Mouse (Mus musculus) 3134 (cell line): ENCODE measurements around the gene Krtap14.

ENCODE experiments used
- DNase-seq: peaks from one replicate; pipeline ENCODE4 v3.0.0-alpha.2; 2011; ENCODE audit warnings: low spot score; ENCODE audit not compliant: insufficient read length; ENCODE audit errors: extremely low read depth

The Krtap14 gene

DNA sequence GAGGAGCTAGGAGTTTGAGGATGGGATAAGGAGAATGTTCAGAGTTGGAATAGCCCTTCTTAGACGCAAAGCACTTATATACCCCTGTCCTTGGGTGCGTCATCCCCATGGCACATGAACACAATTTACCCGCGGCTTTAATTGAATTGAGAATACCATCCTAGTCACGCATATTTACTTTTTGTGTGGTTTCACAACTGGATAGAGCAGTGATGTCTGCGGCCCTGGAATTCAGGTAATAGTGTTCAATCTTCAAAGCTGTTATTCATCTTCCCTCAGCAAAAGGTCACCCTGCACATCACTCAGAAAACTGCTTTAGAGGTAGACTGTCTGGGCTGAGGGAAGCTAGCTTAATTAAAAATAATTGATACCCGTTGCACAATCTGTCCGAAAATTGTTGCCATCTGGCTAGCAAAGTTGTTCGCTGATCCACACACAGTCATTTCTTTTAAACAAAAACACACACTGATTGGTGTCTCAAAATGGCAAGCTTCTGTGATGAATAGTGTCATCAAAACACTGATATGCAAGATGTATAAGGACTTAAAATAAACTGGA, at the start of gene Krtap14:
Gene Krtap14 (minus strand): TSS at position 51 of the 558 bp plus-strand sequence.
- DNase-seq = no peak

DNA sequence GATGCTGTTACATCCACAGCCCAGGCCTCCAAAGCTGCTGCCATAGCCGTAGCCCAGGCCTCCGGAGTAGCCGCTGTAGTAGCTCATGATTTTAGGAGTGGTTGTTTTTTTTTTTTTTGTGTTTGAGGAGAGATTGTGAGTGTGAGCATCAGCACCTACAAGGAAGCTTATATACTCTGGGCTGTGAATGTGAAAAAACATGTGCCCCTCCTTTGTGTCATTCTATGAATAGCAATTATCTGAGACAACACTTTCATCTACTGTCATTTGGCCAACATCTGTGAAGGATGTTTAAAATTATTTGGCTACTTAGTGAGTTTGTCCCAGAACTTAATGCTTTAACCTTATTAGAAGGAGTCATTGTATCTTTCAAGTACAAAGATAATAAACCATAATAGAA, 48.2 kb upstream of the Krtap14 start, which contains the start of gene Krtap19-2:
Gene Krtap19-2 (minus strand): TSS at position 101 of the 400 bp plus-strand sequence.
- DNase-seq = no peak

DNA sequence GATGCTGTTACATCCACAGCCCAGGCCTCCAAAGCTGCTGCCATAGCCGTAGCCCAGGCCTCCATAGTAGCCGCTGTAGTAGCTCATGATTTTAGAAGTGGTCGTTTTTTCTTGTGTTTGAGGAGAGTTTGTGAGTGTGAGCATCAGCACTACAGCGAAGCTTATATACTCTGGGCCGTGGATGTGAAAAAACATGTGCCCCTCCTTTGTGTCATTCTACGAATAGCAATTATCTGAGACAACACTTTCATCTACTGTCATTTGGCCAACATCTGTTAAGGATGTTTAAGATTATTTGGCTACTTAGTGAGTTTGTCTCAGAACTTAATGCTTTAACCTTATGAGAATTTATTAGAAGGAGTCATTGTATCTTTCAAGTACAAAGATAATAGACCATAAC, 43.4 kb upstream of the Krtap14 start, which contains the start of gene Krtap19-1:
Gene Krtap19-1 (minus strand): TSS at position 101 of the 400 bp plus-strand sequence.
- no peak for DNase-seq

DNA sequence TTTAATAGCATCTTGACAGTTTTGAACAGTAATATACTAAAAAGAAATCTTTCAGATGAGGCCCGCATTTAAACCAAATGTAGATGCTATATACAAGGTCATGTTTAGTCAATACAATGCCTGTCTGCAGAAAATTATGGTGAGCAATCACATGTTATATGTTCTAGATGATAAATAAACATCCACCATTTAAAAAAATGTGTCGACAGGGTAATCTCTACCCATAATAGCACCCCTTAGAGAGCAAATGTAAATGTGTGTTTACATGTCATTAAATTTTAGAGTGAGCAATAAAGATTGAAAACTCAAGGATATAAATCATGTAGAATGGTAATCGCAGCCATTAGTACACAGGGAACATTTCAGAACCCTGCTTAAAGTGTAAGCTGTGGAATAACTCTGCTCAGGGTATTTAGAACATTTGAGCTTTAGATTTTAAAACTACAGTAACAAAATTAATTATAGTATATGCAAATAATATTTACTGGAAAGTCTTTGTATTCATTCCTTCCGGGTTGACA, 39.0 kb upstream of the Krtap14 start:
- no peak for DNase-seq

DNA sequence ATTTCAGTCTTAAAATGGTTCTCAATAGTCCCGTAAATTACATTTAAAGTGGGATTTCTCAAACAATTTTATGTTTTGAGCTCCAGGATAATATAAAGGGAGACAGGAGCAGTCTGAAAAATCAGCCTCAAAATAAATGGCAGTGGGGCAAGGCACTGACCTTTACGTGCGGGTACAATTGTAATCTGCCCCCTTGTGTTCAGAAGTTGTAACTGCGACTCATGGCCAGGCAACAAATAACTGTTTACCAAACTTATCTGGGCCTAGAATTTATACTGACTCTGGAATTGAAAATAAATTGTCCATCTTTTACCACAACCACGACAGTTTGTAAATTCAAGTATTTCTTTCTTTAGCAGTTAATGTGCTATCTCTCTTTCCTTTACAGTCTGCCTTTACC, 25.5 kb upstream of the Krtap14 start:
- no peak for DNase-seq

DNA sequence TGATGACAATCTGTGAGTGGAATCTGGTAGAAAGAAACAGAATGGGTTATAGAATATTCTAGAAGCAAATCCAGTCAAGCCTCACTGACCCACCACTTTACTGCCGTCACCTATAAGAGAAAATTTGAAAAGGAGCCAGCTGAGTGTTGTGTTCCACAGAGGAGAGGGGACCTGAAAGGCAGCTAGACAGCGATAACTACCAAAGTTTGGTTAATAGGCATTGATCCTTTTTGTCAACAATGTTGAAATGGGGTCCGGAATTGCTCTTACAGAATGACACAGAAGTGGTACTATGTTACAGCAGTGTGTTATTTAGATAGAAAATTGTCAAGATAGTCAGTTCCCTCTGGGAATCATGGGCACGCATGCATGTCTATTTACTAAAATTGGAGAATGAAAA, 22.6 kb upstream of the Krtap14 start:
- no peak for DNase-seq

DNA sequence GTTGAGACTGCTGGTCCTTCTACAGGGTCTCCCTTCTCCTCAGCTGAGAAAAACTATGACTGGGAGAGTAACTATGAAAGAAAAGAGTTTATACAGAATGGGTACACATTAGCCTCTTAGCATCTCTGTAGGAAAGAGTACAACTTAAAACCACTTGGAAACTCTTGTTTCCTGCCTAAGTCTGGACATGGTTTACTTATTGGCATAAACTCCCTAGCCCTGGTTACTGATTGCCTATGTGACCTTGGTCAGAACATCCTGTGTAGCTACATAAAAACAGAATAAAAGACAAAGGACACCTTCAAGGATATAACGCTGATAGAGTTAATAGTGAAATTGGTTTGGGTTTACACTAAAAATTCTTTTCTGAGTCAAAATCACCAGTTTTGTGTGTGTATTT, 21.4 kb upstream of the Krtap14 start:
- DNase-seq = no peak

DNA sequence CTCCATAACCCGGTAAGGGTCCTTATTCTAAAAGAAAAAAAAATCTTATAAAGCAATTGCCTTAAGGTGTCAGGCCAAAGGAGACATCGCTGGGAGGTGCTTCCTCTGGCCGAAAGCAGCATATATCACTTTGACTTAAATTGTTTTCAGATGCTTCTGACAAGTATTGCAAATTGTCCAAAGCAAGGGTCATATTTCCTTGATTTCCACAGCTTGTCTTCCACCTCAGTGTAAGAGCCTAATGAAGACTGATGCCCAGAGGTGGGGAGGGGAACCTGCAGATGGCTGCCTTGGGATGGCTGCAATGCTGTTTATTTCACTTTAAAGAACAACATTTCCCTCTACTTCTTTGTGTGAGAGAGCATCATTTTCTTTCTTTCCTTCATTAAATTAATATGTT, 1.0 kb upstream of the Krtap14 start:
- no peak for DNase-seq

DNA sequence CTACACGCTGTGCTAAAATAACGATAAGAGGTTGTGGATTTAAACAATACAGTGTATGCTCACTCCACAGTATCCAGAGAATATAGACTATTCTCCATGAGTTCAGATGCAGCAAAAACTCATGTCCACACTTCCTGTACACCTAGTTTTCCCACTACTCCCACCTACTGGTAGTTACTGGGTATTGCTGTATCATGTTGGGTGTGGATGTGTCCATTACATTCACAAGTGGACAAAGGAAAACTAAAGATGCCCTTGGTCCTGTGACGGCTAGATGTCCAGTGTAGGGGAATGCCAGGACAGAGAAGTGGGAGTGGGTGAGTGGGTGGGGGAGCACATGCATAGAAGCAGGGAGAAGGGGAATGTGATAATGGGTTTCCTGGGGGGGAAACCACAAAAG, 2.2 kb downstream of the Krtap14 start:
- no peak for DNase-seq

DNA sequence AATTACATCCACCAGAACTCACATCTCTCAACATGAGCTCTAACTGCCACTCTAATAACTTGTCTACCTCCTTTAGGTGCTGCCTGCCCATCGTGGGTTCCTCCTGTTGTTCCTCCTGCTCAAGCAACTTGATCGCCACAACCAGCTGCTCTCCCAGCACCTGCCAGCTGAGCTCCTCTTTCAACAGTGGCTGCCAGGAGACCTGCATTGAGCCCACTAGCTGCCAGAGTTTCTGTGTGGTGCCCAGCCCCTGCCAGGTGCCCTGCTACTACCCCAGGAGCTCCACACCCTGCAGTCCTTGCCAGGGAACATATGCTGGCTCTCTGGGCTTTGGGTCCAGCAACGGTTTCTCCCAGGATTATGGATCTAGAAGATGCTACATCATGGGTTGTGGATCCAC, 5.9 kb downstream of the Krtap14 start, which contains the start of gene Krtap15:
Gene Krtap15 (plus strand): TSS at position 150 of the 400 bp plus-strand sequence.
- no peak for DNase-seq

DNA sequence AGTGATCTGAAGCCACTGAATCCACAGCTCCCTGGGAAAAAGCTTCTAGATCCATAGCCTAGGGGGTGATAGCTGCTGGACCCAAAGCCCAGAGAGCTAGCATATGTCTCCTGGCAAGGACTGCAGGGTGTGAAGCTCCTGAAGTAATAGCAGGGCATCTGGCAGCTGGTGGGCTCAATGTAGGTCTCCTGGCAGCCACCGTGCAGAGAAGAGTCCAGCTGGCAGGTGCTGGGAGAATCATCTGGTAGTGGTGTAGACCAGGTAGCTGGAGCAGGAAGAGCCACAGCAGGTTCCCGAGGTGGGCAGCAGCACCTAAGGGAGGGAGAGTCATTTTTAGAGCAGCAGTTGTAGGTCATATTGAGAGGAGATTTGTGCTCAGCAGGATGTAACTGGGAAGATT, 14.1 kb downstream of the Krtap14 start, which contains the start of gene Gm20741:
Gene Gm20741 (minus strand): TSS at position 394 of the 400 bp plus-strand sequence.
- no peak for DNase-seq

DNA sequence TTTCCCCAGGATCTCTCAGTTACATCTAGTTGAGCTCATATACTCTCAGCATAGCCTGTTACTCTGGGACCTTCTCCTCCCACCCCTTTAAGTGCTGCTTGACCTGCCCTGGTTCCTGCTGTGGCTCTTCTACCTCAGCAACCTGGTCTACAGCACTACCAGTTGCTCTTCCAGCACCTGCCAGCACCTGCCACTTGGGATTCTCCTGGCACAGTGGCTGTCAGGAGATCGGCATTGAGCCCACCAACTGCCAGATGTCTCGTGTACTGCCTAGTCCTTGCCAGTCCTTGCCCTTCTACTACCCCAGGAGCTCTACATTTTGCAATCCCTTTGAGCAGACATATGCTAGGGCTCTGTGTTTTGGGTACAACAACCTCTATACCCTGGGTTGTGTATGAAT, 39.2 kb downstream of the Krtap14 start:
- DNase-seq = no peak

DNA sequence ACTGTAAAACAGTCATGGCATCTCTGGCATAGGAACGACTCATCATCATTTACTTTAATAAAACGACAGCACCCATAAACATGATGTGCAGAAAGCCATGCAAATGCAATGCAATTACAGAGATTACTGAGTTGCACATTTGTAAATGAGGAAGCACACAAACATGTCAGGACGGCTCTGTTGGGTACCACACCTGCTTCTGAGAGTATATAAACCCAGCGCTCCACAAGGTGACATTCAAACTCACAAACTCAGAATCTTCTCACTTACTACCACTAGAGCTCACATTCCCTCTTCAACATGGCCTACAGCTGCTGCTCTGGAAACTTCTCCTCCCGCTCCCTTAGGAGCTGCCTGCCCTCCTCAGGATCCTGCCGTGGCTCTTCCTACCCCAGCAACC, 48.3 kb downstream of the Krtap14 start, which contains the start of gene Gm5965:
Gene Gm5965 (plus strand): TSS at position 301 of the 400 bp plus-strand sequence.
- DNase-seq = no peak

DNA sequence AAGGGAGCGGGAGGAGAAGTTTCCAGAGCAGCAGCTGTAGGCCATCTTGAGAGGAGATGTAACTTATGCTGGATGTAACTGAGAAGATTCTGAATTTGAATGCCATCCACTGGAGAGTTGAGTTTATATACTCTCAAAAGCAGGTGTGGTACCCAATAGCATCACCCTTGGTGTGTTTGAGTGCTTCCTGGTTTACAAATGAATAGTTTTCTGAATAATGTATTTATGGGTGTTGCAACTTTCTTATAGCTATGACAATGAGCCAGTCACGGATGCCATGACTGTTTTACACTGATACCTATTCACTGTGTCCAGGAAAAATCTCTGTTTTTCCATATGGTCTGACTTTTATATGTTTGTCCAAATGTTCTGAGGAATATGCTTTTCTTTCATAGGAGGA, 51.8 kb downstream of the Krtap14 start, which contains the start of gene 2310057N15Rik:
Gene 2310057N15Rik (minus strand): TSS at position 101 of the 400 bp plus-strand sequence.
- no peak for DNase-seq
